ENCODE assay signal across 8 mouse cellular contexts in genomic region chr1:74771931-74772620, GRCm38 (mm10). TPM values are rescaled to one million over a fixed set of nuclear protein-coding genes. Genes with fewer than 3 reads are reported as not detected.
A peak's percentile ranks its signal among the peaks of the same experiment; 100 is the strongest.
DNase-seq lines count a peak whose midpoint lies in the region; ATAC-seq lines count a peak whose summit lies in the region.

No protein-coding gene starts in this region.

- peaks cover 24% of the 10 kb centered on the region for H3K4me1 ChIP-seq in kidney, embryonic 14.5 days (ENCODE audit: control insufficient read depth, insufficient read depth, low read length)
- H3K4me1 ChIP-seq in heart, embryonic 14.5 days (ENCODE audit: control insufficient read depth in 2 of 2, insufficient read depth in 2 of 2, low read length in 2 of 2): peaks cover 12 to 19% of the 10 kb centered on the region in 2 experiments; a peak in 3 of 4 replicates
- 0 out of 2 replicates have a peak, but pooled peaks cover 2% of the 10 kb centered on the region for H3K4me1 ChIP-seq in liver, embryonic 13.5 days (replicated peaks)

- H3K27me3 ChIP-seq in kidney, embryonic 14.5 days (ENCODE audit: control insufficient read depth, insufficient read depth, low read length): peaks cover 48% of the 10 kb centered on the region
- peaks cover 80% of the 10 kb centered on the region for H3K27me3 ChIP-seq in heart, embryonic 14.5 days (ENCODE audit: control insufficient read depth, insufficient read depth, low read length)
- H3K27me3 ChIP-seq in liver, embryonic 13.5 days: peaks cover 98% of the 10 kb centered on the region

- peak overlapping the region; percentile 86 for H3K4me2 ChIP-seq in kidney, embryonic 14.5 days (replicated peaks; ENCODE audit: low read depth, low read length)
- H3K4me2 ChIP-seq in heart, embryonic 14.5 days (ENCODE audit: low read length): peak overlapping the region; percentile 86
- peak overlapping the region; percentile 50 for H3K4me2 ChIP-seq in liver, embryonic 13.5 days

- no peak for DNase-seq in kidney, adult 18-20 months
- peak; percentile 37 for DNase-seq in R1 (ENCODE audit: low read depth, low spot score)
- DNase-seq in liver, embryonic 13.5 days: no peak
- DNase-seq in testis, postnatal 10 days (ENCODE audit: low spot score): peak; percentile 74
- DNase-seq in spleen, adult 18-20 months: no peak
- DNase-seq in left cerebral cortex, adult 18-20 months (ENCODE audit: low spot score in 2 of 2): no peak

- no peak overlapping the region for H3K27ac ChIP-seq in kidney, embryonic 14.5 days (ENCODE audit: low read depth, low read length)
- H3K27ac ChIP-seq in heart, embryonic 14.5 days (replicated peaks in 1 of 2; ENCODE audit: control insufficient read depth in 1 of 2, insufficient read depth in 1 of 2, low read depth in 2 of 2, low read length in 2 of 2): no peak overlapping the region
- no peak overlapping the region for H3K27ac ChIP-seq in liver, embryonic 13.5 days

- no peaks in the 10 kb centered on the region for H3K36me3 ChIP-seq in kidney, embryonic 14.5 days (ENCODE audit: control insufficient read depth, insufficient read depth, low read length)
- no peaks in the 10 kb centered on the region for H3K36me3 ChIP-seq in heart, embryonic 14.5 days (ENCODE audit: control insufficient read depth, insufficient read depth, low read length)
- no peaks in the 10 kb centered on the region for H3K36me3 ChIP-seq in liver, embryonic 13.5 days

- WGBS in kidney, embryonic 14.5 days: under 1% methylated on average over 39 of the region's 51 CpGs
- 2% methylated on average over 50 of the region's 51 CpGs for WGBS in heart, embryonic 14.5 days
- 2% methylated on average over 51 of the region's 51 CpGs for WGBS in liver, embryonic 13.5 days (ENCODE audit: insufficient replicate concordance)

- H3K9me3 ChIP-seq in kidney, embryonic 14.5 days (ENCODE audit: control insufficient read depth, low read length): no peaks in the 10 kb centered on the region
- no peaks in the 10 kb centered on the region for H3K9me3 ChIP-seq in heart, embryonic 14.5 days (ENCODE audit: control insufficient read depth, low read length)
- no peaks in the 10 kb centered on the region for H3K9me3 ChIP-seq in liver, embryonic 13.5 days (replicated peaks)

- H3K9ac ChIP-seq in kidney, embryonic 14.5 days (ENCODE audit: low read depth, low read length): peak overlapping the region; percentile 50; the same call in 1 of the 2 replicates
- peak overlapping the region; percentile 22; the same call in 1 of the 2 replicates for H3K9ac ChIP-seq in heart, embryonic 14.5 days (ENCODE audit: low read length)
- no peak overlapping the region for H3K9ac ChIP-seq in liver, embryonic 13.5 days

- peak overlapping the region; percentile 50 for H3K4me3 ChIP-seq in kidney, embryonic 14.5 days (ENCODE audit: low read length)
- H3K4me3 ChIP-seq in heart, embryonic 14.5 days (ENCODE audit: control insufficient read depth in 1 of 2, insufficient read depth in 1 of 2, low read depth in 1 of 2, low read length in 2 of 2): peak overlapping the region; percentile 38 to 48
- H3K4me3 ChIP-seq in liver, embryonic 13.5 days (replicated peaks): peak overlapping the region; percentile 36

- ATAC-seq in kidney, embryonic 14.5 days (ENCODE audit: low FRiP score, low TSS enrichment): no peak
- no peak for ATAC-seq in heart, embryonic 14.5 days (ENCODE audit: insufficient number of reproducible peaks, insufficient read depth, low FRiP score, low read depth)
- no peak for ATAC-seq in liver, embryonic 13.5 days (ENCODE audit: low read depth)

RNA-seq across cellular contexts. Expression of gene Wnt6, which starts 0.4 kb away (rescaled TPM):
- 3.1 and 3.4 TPM in 2 replicates for polyA plus RNA-seq in kidney, embryonic 14.5 days (2014; fragmentation: Nextera tagmentation; extraction: Ambion mirVana)
- polyA plus RNA-seq in heart, embryonic 14.5 days (2014; fragmentation: Nextera tagmentation; extraction: Ambion mirVana): 0.36 TPM in 1 of 2 replicates, not detected in the other
- polyA plus RNA-seq in liver, embryonic 13.5 days (2015; fragmentation: Nextera tagmentation; extraction: Ambion mirVana): 0.15 and 0.41 TPM in 2 replicates
- total RNA-seq in left cerebral cortex, adult 18-20 months (2021): 1 to 10 TPM; 3.3 to 4.5 TPM

RNA-seq across cellular contexts. Expression of gene Wnt10a, which starts 19.2 kb away (rescaled TPM):
- polyA plus RNA-seq in kidney, embryonic 14.5 days (2014; fragmentation: Nextera tagmentation; extraction: Ambion mirVana): 0.70 and 0.91 TPM in 2 replicates
- not detected in 2 replicates for polyA plus RNA-seq in heart, embryonic 14.5 days (2014; fragmentation: Nextera tagmentation; extraction: Ambion mirVana)
- not detected in 2 replicates for polyA plus RNA-seq in liver, embryonic 13.5 days (2015; fragmentation: Nextera tagmentation; extraction: Ambion mirVana)
- total RNA-seq in left cerebral cortex, adult 18-20 months (2021): 10 to 100 TPM; 15.8 to 15.9 TPM

RNA-seq across cellular contexts. Expression of gene Prkag3, which starts 23.1 kb away (rescaled TPM):
- polyA plus RNA-seq in kidney, embryonic 14.5 days (2014; fragmentation: Nextera tagmentation; extraction: Ambion mirVana): 0.13 and 0.15 TPM in 2 replicates
- 4.9 and 6.1 TPM in 2 replicates for polyA plus RNA-seq in heart, embryonic 14.5 days (2014; fragmentation: Nextera tagmentation; extraction: Ambion mirVana)
- polyA plus RNA-seq in liver, embryonic 13.5 days (2015; fragmentation: Nextera tagmentation; extraction: Ambion mirVana): 0.05 and 0.12 TPM in 2 replicates
- under 1 TPM; 0.12 to 0.51 TPM for total RNA-seq in left cerebral cortex, adult 18-20 months (2021)

RNA-seq across cellular contexts. Expression of gene Cyp27a1, which starts 58.7 kb away (rescaled TPM):
- 6.3 and 8.1 TPM in 2 replicates for polyA plus RNA-seq in kidney, embryonic 14.5 days (2014; fragmentation: Nextera tagmentation; extraction: Ambion mirVana)
- polyA plus RNA-seq in heart, embryonic 14.5 days (2014; fragmentation: Nextera tagmentation; extraction: Ambion mirVana): 16.3 and 19.1 TPM in 2 replicates
- 2.6 and 3.2 TPM in 2 replicates for polyA plus RNA-seq in liver, embryonic 13.5 days (2015; fragmentation: Nextera tagmentation; extraction: Ambion mirVana)
- total RNA-seq in left cerebral cortex, adult 18-20 months (2021): 1 to 10 TPM; 4.2 to 4.8 TPM

Comparison
In these comparisons a context has a peak if more than half of its experiments do, and no peak if none do; other contexts are left out.
1. DNase-seq: peak in R1 (single experiment) and testis, postnatal 10 days (single experiment); none in kidney, adult 18-20 months (single experiment), liver, embryonic 13.5 days (single experiment), spleen, adult 18-20 months (0 of 2) and left cerebral cortex, adult 18-20 months (0 of 2).
2. Peak in every context shown above with its lines, with median percentiles within 50 percentile points of each other: H3K4me2 ChIP-seq and H3K4me3 ChIP-seq.